Mouse (Mus musculus): ENCODE data around the gene Ung. TPM values are rescaled to one million over a fixed set of nuclear protein-coding genes. Genes with fewer than 3 reads are reported as not detected.

The Ung gene
- total and polyA plus RNA-seq, 3 experiments, result 13.9 to 89.3 (median 17.6) TPM

DNA sequence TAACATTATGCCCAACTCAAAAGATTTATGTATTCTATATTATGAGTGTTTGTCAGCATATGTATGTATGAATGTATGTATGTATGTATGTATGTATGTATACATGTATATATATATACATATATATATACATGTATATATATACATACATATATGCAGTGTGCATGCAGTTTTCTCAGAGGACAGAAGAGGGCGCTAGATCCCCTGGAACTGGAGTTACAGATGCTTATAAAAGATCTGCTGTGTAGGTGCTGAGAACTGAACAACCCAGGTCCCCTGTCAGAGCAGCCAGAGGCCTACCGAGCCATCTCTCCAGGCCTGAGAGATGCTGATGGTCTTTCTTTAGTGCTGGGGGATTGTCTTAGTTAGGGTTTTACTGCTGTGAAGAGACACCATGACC, 56.9 kb downstream of the Ung start:
- Histone ChIP-seq H3K36me3 (replicated peaks) (no peaks in the 10 kb centered on the region), H3K4me3 (ENCODE audit: low read depth, low read length) (no peak overlapping the region), H3K27me3 (ENCODE audit: insufficient read depth, low read length) (peaks cover 6% of the 10 kb centered on the region; the same call in 1 of the 2 replicates), H3K9me3 (replicated peaks) (0 out of 2 replicates have a peak, but pooled peaks cover 2% of the 10 kb centered on the region), H3K4me1 (ENCODE audit: insufficient read depth, low read depth, low read length) (no peaks in the 10 kb centered on the region; the same call in 1 of the 2 replicates)
- no peak for DNase-seq (ENCODE audit: low spot score)
- no peak for ATAC-seq (ENCODE audit: extremely low read depth, insufficient number of reproducible peaks, low FRiP score, poor library complexity, severe bottlenecking)
- TF ChIP-seq GATA1 (IDR thresholded peaks at IDR 0.05; ENCODE audit: borderline replicate concordance, low read length) (no peak), TAL1 (conservative IDR thresholded peaks at IDR 0.05; ENCODE audit: low read depth, low read length) (no peak), GATA2 (IDR thresholded peaks at IDR 0.05; ENCODE audit: borderline replicate concordance, low read depth, low read length) (no peak), POLR2AphosphoS5 (IDR thresholded peaks at IDR 0.05; ENCODE audit: insufficient replicate concordance, low read depth, low read length) (no peak), CTCF (IDR thresholded peaks at IDR 0.05; ENCODE audit: low read depth, low read length) (no peak)

Other genes with a start within 250 kb of the Ung start
- 77.5 and 83.7 TPM in 2 replicates for gene Coro1c, start 221.6 kb upstream of the Ung start, total RNA-seq (2014; fragmentation: Nextera tagmentation)
- 70.5 and 77.3 TPM in 2 replicates for gene Coro1c, start 221.6 kb upstream of the Ung start, total RNA-seq (2017)
- gene Coro1c, start 221.6 kb upstream of the Ung start, polyA plus RNA-seq (2012), result 56.6 and 59.1 TPM in 2 replicates
- 18.0 and 28.4 TPM in 2 replicates for gene Ssh1, start 136.5 kb upstream of the Ung start, total RNA-seq (2014; fragmentation: Nextera tagmentation)
- 3.3 and 3.9 TPM in 2 replicates for gene Ssh1, start 136.5 kb upstream of the Ung start, total RNA-seq (2017)
- 12.4 and 13.8 TPM in 2 replicates for gene Ssh1, start 136.5 kb upstream of the Ung start, polyA plus RNA-seq (2012)
- not detected in 2 replicates for gene Dao, start 126.7 kb upstream of the Ung start, total RNA-seq (2014; fragmentation: Nextera tagmentation)
- gene Dao, start 126.7 kb upstream of the Ung start, total RNA-seq (2017), result not detected in 2 replicates
- not detected in 2 replicates for gene Dao, start 126.7 kb upstream of the Ung start, polyA plus RNA-seq (2012)
- gene Usp30, start 64.9 kb upstream of the Ung start, total RNA-seq (2014; fragmentation: Nextera tagmentation), result 11.8 and 19.3 TPM in 2 replicates
- 7.6 and 9.0 TPM in 2 replicates for gene Usp30, start 64.9 kb upstream of the Ung start, total RNA-seq (2017)
- 9.9 TPM in 2 replicates for gene Usp30, start 64.9 kb upstream of the Ung start, polyA plus RNA-seq (2012)
- not detected in 2 replicates for gene Svop, start 38.8 kb upstream of the Ung start, total RNA-seq (2014; fragmentation: Nextera tagmentation)
- gene Svop, start 38.8 kb upstream of the Ung start, total RNA-seq (2017), result 0.05 and 0.06 TPM in 2 replicates
- not detected in 2 replicates for gene Svop, start 38.8 kb upstream of the Ung start, polyA plus RNA-seq (2012)
- gene Alkbh2, start 2.2 kb upstream of the Ung start, total RNA-seq (2014; fragmentation: Nextera tagmentation), result 6.8 and 8.2 TPM in 2 replicates
- 3.7 and 7.1 TPM in 2 replicates for gene Alkbh2, start 2.2 kb upstream of the Ung start, total RNA-seq (2017)
- gene Alkbh2, start 2.2 kb upstream of the Ung start, polyA plus RNA-seq (2012), result 19.0 and 20.5 TPM in 2 replicates
- 0.34 and 2.6 TPM in 2 replicates for gene Acacb, start 16.1 kb downstream of the Ung start, total RNA-seq (2014; fragmentation: Nextera tagmentation)
- 0.35 and 0.76 TPM in 2 replicates for gene Acacb, start 16.1 kb downstream of the Ung start, total RNA-seq (2017)
- gene Acacb, start 16.1 kb downstream of the Ung start, polyA plus RNA-seq (2012), result 0.43 and 0.55 TPM in 2 replicates
- not detected in 2 replicates for gene Foxn4, start 143.4 kb downstream of the Ung start, total RNA-seq (2014; fragmentation: Nextera tagmentation)
- 0.05 TPM in 1 of 2 replicates, not detected in the other for gene Foxn4, start 143.4 kb downstream of the Ung start, total RNA-seq (2017)
- gene Foxn4, start 143.4 kb downstream of the Ung start, polyA plus RNA-seq (2012), result not detected in 2 replicates
- gene Myo1h, start 158.8 kb downstream of the Ung start, total RNA-seq (2014; fragmentation: Nextera tagmentation), result not detected in 2 replicates
- gene Myo1h, start 158.8 kb downstream of the Ung start, total RNA-seq (2017), result 0.66 and 0.87 TPM in 2 replicates
- gene Myo1h, start 158.8 kb downstream of the Ung start, polyA plus RNA-seq (2012), result not detected in 2 replicates